Mouse (Mus musculus) embryonic fibroblast, embryonic 13.5 days (primary cell): Measurements from ENCODE around the gene Slc35e2.

ENCODE experiments used
- CTCF ChIP-seq: IDR thresholded peaks from 2 replicates; pipeline ENCODE4 v1.5.1; 2011; ENCODE audit warnings: mild to moderate bottlenecking, control low read depth, low read length, moderate library complexity, borderline replicate concordance; ENCODE audit not compliant: insufficient read depth
- POLR2A ChIP-seq: IDR thresholded peaks from 2 replicates; pipeline ENCODE4 v1.6.1; 2011; ENCODE audit warnings: low read depth, mild to moderate bottlenecking, control low read depth, low read length, moderate library complexity

DNA sequence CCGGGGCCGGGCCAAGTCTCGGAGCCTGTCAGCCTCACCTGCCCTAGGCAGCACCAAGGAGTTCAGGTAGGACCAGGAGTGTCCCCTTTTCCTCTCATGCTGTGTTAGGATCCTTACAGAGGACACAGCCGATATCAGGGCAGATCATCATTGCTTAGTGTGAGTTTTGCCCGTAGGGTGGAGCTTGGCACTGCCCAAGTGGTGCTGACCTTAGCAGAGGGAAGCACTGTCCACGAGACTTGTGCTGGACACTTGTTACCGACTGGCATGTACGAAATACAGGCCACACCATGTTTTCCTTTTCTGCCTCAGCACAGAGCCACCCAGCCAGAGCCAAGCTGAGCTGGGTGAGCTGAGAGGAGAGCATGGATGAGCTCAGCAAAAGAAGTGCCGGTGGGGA, 24.1 kb upstream of the Slc35e2 start:
- TF ChIP-seq CTCF (no peak), POLR2A (no peak)
